Mouse (Mus musculus) stomach, embryonic 15.5 days (tissue): ENCODE measurements at regions not wholly inside any gene's neighbourhood (a gene's known extent, or its start where the extent isn't known, plus 50 kb on each side); places are given as distances from the start of the nearest gene placed in this dataset.

ENCODE experiments used
- ATAC-seq: fragments of 200-750 bp; cut with Nextera tagmentation; 2 replicates; pipeline ENCODE4 v1.8.0; 2017; ENCODE audit warnings: low read depth, moderate number of reproducible peaks, moderate TSS enrichment; ENCODE audit not compliant: insufficient read depth, low FRiP score
- H3K27ac ChIP-seq: fragments of 300-500 bp; sonication (generic); 2 replicates; pipeline ENCODE4 v1.5.1; 2015; ENCODE audit warnings: mild to moderate bottlenecking, inconsistent platforms
- H3K27me3 ChIP-seq: fragments of 300-500 bp; sonication (generic); replicated peaks from 2 replicates; pipeline ENCODE4 v1.6.1; 2015; ENCODE audit warnings: inconsistent platforms
- H3K36me3 ChIP-seq: fragments of 300-500 bp; sonication (generic); 2 replicates; pipeline ENCODE4 v1.6.1; 2015; ENCODE audit warnings: inconsistent platforms
- H3K4me1 ChIP-seq: fragments of 300-500 bp; sonication (generic); 2 replicates; pipeline ENCODE4 v1.6.1; 2015; ENCODE audit warnings: inconsistent platforms
- H3K4me2 ChIP-seq: fragments of 300-500 bp; sonication (generic); 2 replicates; pipeline ENCODE4 v1.6.1; 2015; ENCODE audit warnings: mild to moderate bottlenecking, inconsistent platforms
- H3K4me3 ChIP-seq: fragments of 300-500 bp; sonication (generic); replicated peaks from 2 replicates; pipeline ENCODE4 v1.5.1; 2015; ENCODE audit warnings: inconsistent platforms
- H3K9ac ChIP-seq: fragments of 300-500 bp; sonication (generic); 2 replicates; pipeline ENCODE4 v1.6.1; 2015; ENCODE audit warnings: inconsistent platforms
- H3K9me3 ChIP-seq: fragments of 300-500 bp; sonication (generic); 2 replicates; pipeline ENCODE4 v1.6.1; 2016; ENCODE audit warnings: inconsistent platforms
- WGBS: fragments of 180-500 bp; shearing (Covaris S2); methylation state at CpG from one replicate; pipeline ENCODE4 v1.1.7; 2015; 5-methylcytosine and 5-hydroxymethylcytosine counted together

DNA sequence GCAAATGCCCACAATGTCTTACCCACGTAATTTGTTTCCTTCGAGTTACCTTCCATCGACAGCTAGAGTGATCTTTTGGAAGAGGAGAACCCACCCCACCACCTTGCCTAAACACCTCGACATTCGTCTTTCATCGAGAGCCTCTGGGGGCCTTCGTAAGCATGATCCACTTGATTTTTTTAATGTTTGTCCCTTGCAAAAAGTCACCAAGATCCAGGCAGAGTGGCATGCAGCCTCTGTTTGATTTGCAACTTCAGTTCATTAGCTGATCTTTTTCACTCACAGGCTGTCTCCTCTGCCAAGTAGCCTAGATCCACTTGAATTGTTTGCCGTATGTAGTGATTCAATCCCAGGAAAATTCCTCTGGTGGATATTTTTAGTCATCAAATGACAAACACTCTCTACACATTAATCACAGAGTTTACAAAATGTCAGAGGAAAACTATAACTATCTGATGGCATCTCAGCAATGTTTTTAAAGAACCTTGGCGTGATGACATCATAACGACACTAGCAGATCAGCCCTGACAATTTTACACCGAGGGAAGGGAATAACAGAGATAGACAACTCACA is 54.8 kb upstream of the Tsc22d1 start:
- Histone ChIP-seq H3K27ac (no peak overlapping the region), H3K4me2 (no peak overlapping the region), H3K9me3 (no peaks in the 10 kb centered on the region), H3K36me3 (no peaks in the 10 kb centered on the region), H3K9ac (no peak overlapping the region), H3K27me3 (no peaks in the 10 kb centered on the region), H3K4me1 (no peaks in the 10 kb centered on the region), H3K4me3 (no peak overlapping the region)
- ATAC-seq = no peak
- WGBS = 64% methylated on average over 11 of the region's 11 CpGs

DNA sequence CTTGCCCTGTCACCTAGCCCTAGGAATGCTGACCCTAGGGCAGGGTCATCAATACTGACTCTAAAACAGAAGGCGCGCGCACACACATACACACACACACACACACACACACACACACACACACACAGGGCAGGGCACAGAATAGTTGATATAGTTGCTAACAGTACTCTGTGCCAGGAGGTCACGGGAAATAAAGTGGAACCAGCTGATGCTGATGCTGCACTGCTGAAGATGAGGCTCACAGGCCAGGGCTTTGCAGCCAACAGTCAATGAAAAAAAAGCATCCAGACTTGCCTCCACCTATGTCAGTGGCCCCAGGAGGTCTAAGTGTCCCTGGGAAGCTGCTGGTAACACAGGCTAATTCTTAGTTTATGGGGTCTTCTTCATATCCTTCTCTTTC is 50.7 kb upstream of the Tsc22d1 start:
- Histone ChIP-seq H3K4me1 (no peaks in the 10 kb centered on the region), H3K4me3 (no peak overlapping the region), H3K9me3 (no peaks in the 10 kb centered on the region), H3K27me3 (no peaks in the 10 kb centered on the region), H3K9ac (no peak overlapping the region), H3K27ac (no peak overlapping the region), H3K36me3 (no peaks in the 10 kb centered on the region), H3K4me2 (no peak overlapping the region)
- 84% methylated on average over 4 of the region's 4 CpGs for whole genome bisulfite sequencing
- no peak for ATAC-seq
